Mouse (Mus musculus) hematopoietic multipotent progenitor cell, adult 10-12 weeks (in vitro differentiated cells): ENCODE data around the gene Ranbp3. TPM values are rescaled to one million over a fixed set of nuclear protein-coding genes. Genes with fewer than 3 reads are reported as not detected.

Experiments
- polyA plus RNA-seq: library from polyadenylated mRNA; stranded (reverse); fragments of >175 nt; gene quantifications from 2 replicates; pipeline ENCODE4 v1.2.3, GENCODE M21; 2012; ENCODE audit warnings: low replicate concordance

Gene Ranbp3
- polyA plus RNA-seq: 84.9 and 151 TPM in 2 replicates

DNA sequence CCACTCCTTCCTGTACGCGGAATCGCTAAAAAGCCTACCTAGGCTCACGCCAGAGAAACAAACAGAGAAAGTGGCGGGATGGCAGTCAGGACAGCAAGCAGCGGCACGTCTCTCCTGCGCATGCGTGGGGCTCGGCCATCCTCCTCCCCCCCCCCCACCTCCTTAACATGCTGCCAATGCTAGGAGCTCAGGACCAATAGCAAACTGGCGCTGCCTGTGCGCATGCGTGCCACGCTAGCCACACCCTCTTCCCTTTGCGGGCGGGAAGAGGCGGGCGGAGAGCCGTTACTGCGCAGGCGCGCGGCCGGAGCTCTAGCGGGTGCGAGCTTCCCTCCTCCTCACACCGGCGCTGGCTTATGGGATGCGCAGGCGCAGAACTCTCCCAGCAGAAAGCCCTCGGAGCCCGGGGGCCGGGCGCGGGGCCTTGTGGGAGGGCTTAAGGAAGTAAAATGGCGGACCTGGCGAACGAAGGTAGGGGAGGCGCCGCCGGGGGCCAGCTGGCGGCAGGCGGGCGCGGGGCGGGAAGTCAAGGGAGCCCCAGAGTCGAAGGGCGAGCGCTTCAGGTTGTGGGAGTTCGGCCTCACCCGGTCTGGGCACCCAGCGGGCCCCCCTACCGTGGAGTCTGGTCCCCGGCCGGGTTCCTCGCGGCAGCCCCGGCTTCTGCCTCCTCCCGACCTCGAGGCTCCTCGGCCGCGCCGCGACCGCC lies at the start of gene Ranbp3:
Gene Ranbp3 (plus strand): TSS at position 354 of the 706 bp plus-strand sequence.

DNA sequence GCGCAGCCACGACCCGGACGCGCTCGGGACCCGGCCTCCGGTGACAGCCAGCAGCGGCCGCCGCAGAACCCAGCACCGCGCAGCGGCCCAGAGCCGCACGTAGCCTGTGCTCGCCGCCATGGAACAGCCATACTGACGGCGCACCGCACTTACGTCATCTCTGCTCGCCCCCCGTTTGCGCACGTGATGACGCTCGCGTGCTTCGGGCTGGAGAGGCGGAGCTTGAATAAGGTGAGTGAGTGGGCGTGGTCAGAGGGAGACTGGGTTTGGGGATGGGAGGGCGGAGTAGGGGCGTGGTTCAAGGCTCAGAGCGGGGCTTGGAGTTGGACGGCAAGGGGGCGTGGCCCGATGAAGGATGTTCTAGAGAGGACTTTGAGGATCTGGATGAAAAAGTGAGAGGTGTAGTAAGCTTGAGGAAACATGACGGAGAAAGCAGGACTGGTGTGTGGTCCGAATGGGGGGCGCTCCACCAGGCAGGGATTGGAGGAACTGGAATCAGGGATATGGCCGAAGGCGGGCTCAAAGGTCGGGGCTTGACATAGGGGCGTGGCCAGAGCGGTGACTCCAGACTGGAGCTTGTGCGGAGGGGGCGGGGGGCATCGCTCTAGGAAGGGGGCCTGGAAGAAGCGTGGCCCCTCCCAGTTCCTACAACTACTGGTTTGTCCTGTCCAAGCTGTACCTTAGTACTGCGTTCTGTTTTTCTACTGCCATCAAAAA lies 46.2 kb upstream of the Ranbp3 start, which contains the start of gene Lonp1:
Gene Lonp1 (minus strand): TSS at position 134 of the 717 bp plus-strand sequence.

DNA sequence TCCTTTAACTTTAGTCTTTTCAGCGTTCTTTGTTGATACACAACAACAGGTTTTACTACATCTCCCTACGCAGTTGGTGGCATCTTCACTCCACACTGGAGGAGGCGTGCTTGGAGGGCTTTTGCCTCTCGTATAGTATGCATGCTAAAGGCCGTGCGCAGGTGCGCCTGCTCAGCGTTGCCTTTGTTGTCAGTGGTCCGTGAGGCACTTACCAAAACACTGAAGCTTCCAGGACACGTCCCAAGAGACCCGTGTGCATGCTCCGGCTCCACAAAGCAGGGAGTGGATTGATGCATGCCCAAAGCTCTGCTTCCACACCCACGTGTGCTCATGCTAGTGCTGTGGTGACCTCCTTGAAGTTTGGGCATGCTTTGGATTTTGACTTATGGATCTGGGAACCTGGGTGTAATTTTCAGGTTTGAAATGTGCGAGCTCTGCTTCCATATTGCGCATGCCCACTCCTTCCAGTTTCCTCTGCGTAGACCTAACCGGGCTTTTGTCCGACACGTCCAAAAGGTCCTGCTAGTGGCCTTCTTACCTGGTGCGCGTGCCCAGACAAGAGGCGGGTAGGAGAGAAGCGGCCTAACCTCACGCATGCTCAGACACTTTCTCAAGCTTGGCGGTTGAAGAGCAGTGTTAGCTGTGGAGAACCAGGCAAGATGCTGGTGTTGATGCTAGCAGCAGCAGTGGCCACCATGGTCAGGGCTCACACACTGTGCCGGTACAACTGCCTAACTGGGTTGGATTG lies 45.4 kb upstream of the Ranbp3 start, which contains the start of gene Catsperd:
Gene Catsperd (plus strand): TSS at position 614 of the 748 bp plus-strand sequence.

DNA sequence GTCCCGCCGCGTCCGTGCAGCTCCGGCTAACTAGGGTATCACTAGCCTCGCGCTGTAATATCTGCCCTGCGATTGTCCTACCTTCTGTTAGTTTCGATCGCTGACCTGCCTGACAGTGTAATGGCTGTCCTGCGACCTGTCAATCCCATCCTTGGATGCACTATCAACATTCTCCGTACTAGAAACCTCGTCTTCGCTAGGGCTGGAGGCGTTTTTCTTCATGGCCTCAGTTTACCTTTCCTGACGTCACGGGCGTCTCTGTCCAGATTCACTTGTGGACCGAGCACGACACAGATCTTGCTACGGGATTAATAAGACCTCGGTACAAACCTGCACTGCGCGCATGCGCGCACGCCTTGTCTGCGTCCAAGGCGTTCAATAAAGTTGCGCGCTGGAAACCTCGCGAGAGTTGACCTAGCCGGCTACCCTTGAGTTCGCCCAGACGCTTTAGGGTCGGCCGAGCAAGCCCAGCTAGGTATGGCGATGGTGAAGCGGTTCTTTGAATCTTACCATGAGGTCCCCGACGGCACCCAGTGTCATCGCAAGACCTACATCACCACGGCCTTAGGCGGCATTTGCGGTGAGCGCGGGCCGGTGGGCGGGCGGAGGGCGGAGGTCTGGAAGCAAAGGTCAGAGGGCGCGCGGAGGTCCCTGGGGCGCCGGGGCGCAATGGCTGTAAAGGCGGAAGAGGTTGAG lies 44.4 kb downstream of the Ranbp3 start, which contains the start of the genes Ndufa11 and Vmac:
Gene Ndufa11 (plus strand): TSS at position 405 of the 696 bp plus-strand sequence.
Gene Vmac (minus strand): TSS at position 660 of the 696 bp plus-strand sequence.

DNA sequence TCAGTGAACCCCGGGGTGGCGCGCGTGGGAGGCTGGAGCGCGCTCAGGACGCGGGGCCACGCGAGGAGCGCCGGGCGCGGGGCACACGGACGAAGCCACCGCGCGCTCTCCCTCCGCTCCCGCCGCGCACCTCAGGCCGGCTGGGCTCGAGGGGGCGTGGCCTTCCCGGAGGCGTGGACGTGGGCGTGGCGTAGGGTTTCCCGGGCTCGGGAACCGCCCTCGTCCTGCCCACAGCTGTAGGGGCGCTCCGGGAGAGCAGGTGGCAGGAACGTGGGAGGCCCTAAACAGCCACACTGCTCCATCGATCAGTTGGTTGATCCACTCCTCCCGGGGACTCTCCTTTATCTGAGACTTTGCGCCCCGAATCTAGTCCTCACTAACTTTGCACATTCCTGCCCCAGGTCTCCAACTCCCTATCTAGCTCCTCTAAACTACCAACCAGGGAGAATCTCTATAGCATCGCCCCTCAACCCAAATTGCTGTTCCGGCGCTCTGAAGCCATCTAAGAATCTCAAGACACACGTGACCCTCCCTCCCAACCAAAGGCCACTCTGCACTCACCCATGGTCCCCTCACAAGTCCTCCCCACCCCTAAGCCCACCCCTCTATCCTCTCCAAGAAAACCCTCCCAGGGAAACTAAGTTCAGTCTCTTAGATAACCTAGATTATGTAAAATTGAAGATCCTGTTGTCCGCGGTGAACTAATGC lies 84.5 kb downstream of the Ranbp3 start, which contains the start of gene Nrtn:
Gene Nrtn (minus strand): TSS at position 115 of the 708 bp plus-strand sequence.

Other genes with a start within 250 kb of the Ranbp3 start
- 34.2 and 182 TPM in 2 replicates for gene Ptprs, start 196.8 kb upstream of the Ranbp3 start, polyA plus RNA-seq
- gene Znrf4, start 160.9 kb upstream of the Ranbp3 start, polyA plus RNA-seq: not detected in 2 replicates
- gene Gm20219, start 118.9 kb upstream of the Ranbp3 start, polyA plus RNA-seq: 1.8 and 1.9 TPM in 2 replicates
- gene Safb2, start 88.7 kb upstream of the Ranbp3 start, polyA plus RNA-seq: 235 and 462 TPM in 2 replicates
- gene Safb, start 88.5 kb upstream of the Ranbp3 start, polyA plus RNA-seq: 109 and 178 TPM in 2 replicates
- gene 2410015M20Rik, start 63.5 kb upstream of the Ranbp3 start, polyA plus RNA-seq: 20.7 and 206 TPM in 2 replicates
- 4,904 and 5,189 TPM in 2 replicates for gene Rpl36, start 59.9 kb upstream of the Ranbp3 start, polyA plus RNA-seq
- gene Lonp1, start 46.4 kb upstream of the Ranbp3 start, polyA plus RNA-seq: 33.5 and 44.9 TPM in 2 replicates
- gene Catsperd, start 45.2 kb upstream of the Ranbp3 start, polyA plus RNA-seq: 0.16 and 0.40 TPM in 2 replicates
- 49.6 and 172 TPM in 2 replicates for gene Ndufa11, start 44.5 kb downstream of the Ranbp3 start, polyA plus RNA-seq
- 20.6 and 37.8 TPM in 2 replicates for gene Vmac, start 44.7 kb downstream of the Ranbp3 start, polyA plus RNA-seq
- 0.27 and 0.43 TPM in 2 replicates for gene Nrtn, start 84.2 kb downstream of the Ranbp3 start, polyA plus RNA-seq
- 70.9 and 106 TPM in 2 replicates for gene Dus3l, start 91.5 kb downstream of the Ranbp3 start, polyA plus RNA-seq
- gene Prr22, start 97.0 kb downstream of the Ranbp3 start, polyA plus RNA-seq: 6.7 and 14.6 TPM in 2 replicates
- gene Rfx2, start 157.7 kb downstream of the Ranbp3 start, polyA plus RNA-seq: 24.1 and 36.3 TPM in 2 replicates
- not detected in 2 replicates for gene Acsbg2, start 201.2 kb downstream of the Ranbp3 start, polyA plus RNA-seq
- gene 1700061G19Rik, start 202.2 kb downstream of the Ranbp3 start, polyA plus RNA-seq: not detected in 2 replicates